Mouse (Mus musculus): Measurements from ENCODE around the gene Slc6a6. TPM values are rescaled to one million over a fixed set of nuclear protein-coding genes. Genes with fewer than 3 reads are reported as not detected.

Slc6a6 gene
- total RNA-seq, 2 experiments from 2014 or later = 67.0 to 91.9 TPM

- no peak for DNase-seq
- TF ChIP-seq CTCF (IDR thresholded peaks at IDR 0.05) = no peak
- intact Hi-C loops (cut with DNase I) = no loop called here
- Histone ChIP-seq H3K27ac (peak overlapping the region; percentile 88), H3K4me3 (no peak overlapping the region)
Observed at GRCm38 (mm10) chr6:91788311-91788798, 104.5 kb downstream of the Slc6a6 start.

GRCm38 (mm10) chr6:91795640-91796039, 111.8 kb downstream of the Slc6a6 start:
- peak overlapping the region; percentile 74 for H3K4me3 ChIP-seq
- H3K27ac ChIP-seq = peak overlapping the region; percentile 82
- no peak for DNase-seq
- intact Hi-C loops (cut with DNase I) = no loop called here
- no peak for TF ChIP-seq CTCF (IDR thresholded peaks at IDR 0.05)

GRCm38 (mm10) chr6:91796064-91796463, 112.2 kb downstream of the Slc6a6 start:
- no peak for TF ChIP-seq CTCF (IDR thresholded peaks at IDR 0.05)
- intact Hi-C loops (cut with DNase I) = no loop called here
- peak; percentile 61 for DNase-seq
- peak overlapping the region; percentile 74 for H3K4me3 ChIP-seq
- H3K27ac ChIP-seq = peak overlapping the region; percentile 82

- intact Hi-C loops (cut with DNase I) = no loop called here
- DNase-seq = no peak
- H3K27ac ChIP-seq = peak overlapping the region; percentile 82
- no peak for TF ChIP-seq CTCF (IDR thresholded peaks at IDR 0.05)
- H3K4me3 ChIP-seq = no peak overlapping the region
Observed at GRCm38 (mm10) chr6:91796736-91797135, 112.9 kb downstream of the Slc6a6 start.

GRCm38 (mm10) chr6:91798496-91798895, 114.6 kb downstream of the Slc6a6 start:
- no peak overlapping the region for H3K27ac ChIP-seq
- intact Hi-C loops (cut with DNase I) = no loop called here
- no peak for TF ChIP-seq CTCF (IDR thresholded peaks at IDR 0.05)
- no peak for DNase-seq
- no peak overlapping the region for H3K4me3 ChIP-seq

- intact Hi-C loops (cut with DNase I) = no loop called here
- no peak for DNase-seq
- TF ChIP-seq CTCF (IDR thresholded peaks at IDR 0.05) = no peak
- H3K4me3 ChIP-seq = no peak overlapping the region
- no peak overlapping the region for H3K27ac ChIP-seq
Observed at GRCm38 (mm10) chr6:91804177-91804576, 120.3 kb downstream of the Slc6a6 start.

- Histone ChIP-seq H3K4me3 (peak overlapping the region; percentile 70), H3K27ac (peak overlapping the region; percentile 51)
- DNase-seq = peak; percentile 55
- no peak for TF ChIP-seq CTCF (IDR thresholded peaks at IDR 0.05)
- intact Hi-C loops (cut with DNase I) = no loop called here
Observed at GRCm38 (mm10) chr6:91807169-91807568, 123.3 kb downstream of the Slc6a6 start.

- intact Hi-C loops (cut with DNase I) = no loop called here
- no peak for DNase-seq
- no peak for TF ChIP-seq CTCF (IDR thresholded peaks at IDR 0.05)
- Histone ChIP-seq H3K27ac (no peak overlapping the region), H3K4me3 (no peak overlapping the region)
Observed at GRCm38 (mm10) chr6:91808022-91808421, 124.2 kb downstream of the Slc6a6 start.

Other genes starting within 250 kb of the Slc6a6 start
- 10 to 100 TPM in 1 of 2 experiments, 1 to 10 TPM in 1; 8.0 to 10.2 TPM for gene Chchd4, start 210.5 kb upstream of the Slc6a6 start, total RNA-seq (2021)
- gene Tmem43, start 210.3 kb upstream of the Slc6a6 start, total RNA-seq (2021) = 10 to 100 TPM; 21.0 to 25.3 TPM
- gene Xpc, start 168.2 kb upstream of the Slc6a6 start, total RNA-seq (2021) = 1 to 10 TPM; 7.6 to 8.3 TPM
- gene Lsm3, start 168.1 kb upstream of the Slc6a6 start, total RNA-seq (2021) = 10 to 100 TPM; 22.7 to 37.0 TPM
- gene Grip2, start 143.2 kb downstream of the Slc6a6 start, total RNA-seq (2021) = 1 to 10 TPM; 4.5 to 5.2 TPM
- 10 to 100 TPM; 10.1 to 11.6 TPM for gene Ccdc174, start 194.0 kb downstream of the Slc6a6 start, total RNA-seq (2021)
- gene 4930590J08Rik, start 218.8 kb downstream of the Slc6a6 start, total RNA-seq (2021) = 1 to 10 TPM; 1.6 to 2.9 TPM